Mouse (Mus musculus) heart, embryonic 12.5 days (tissue): ENCODE measurements at regions not wholly inside any gene's neighbourhood (a gene's known extent, or its start where the extent isn't known, plus 50 kb on each side); places are given as distances from the start of the nearest gene placed in this dataset.

ENCODE experiments used
- ATAC-seq: fragments of 200-750 bp; cut with Nextera tagmentation; 2 replicates; pipeline ENCODE4 v1.8.0; 2017; ENCODE audit warnings: moderate TSS enrichment, moderate library complexity; ENCODE audit not compliant: insufficient number of reproducible peaks, low FRiP score
- H3K27ac ChIP-seq: fragments of 300-500 bp; sonication (generic); 2 replicates; pipeline ENCODE4 v1.5.1; 2016; ENCODE audit warnings: mild to moderate bottlenecking, moderate library complexity; ENCODE audit not compliant: poor library complexity, severe bottlenecking
- H3K27me3 ChIP-seq: fragments of 300-500 bp; sonication (generic); replicated peaks from 2 replicates; pipeline ENCODE4 v1.6.1; 2016; ENCODE audit warnings: mild to moderate bottlenecking, moderate library complexity
- H3K36me3 ChIP-seq: fragments of 300-500 bp; sonication (generic); 2 replicates; pipeline ENCODE4 v1.6.1; 2016; ENCODE audit warnings: mild to moderate bottlenecking, moderate library complexity
- H3K4me1 ChIP-seq: fragments of 300-500 bp; sonication (generic); replicated peaks from 2 replicates; pipeline ENCODE4 v1.6.1; 2016; ENCODE audit warnings: mild to moderate bottlenecking
- H3K4me2 ChIP-seq: fragments of 300-500 bp; sonication (generic); 2 replicates; pipeline ENCODE4 v1.6.1; 2016; ENCODE audit warnings: mild to moderate bottlenecking, moderate library complexity
- H3K4me3 ChIP-seq: fragments of 300-500 bp; sonication (generic); 2 replicates; pipeline ENCODE4 v1.5.1; 2016; ENCODE audit warnings: mild to moderate bottlenecking
- H3K9ac ChIP-seq: fragments of 300-500 bp; sonication (generic); 2 replicates; pipeline ENCODE4 v1.6.1; 2016; ENCODE audit warnings: mild to moderate bottlenecking, moderate library complexity
- H3K9me3 ChIP-seq: fragments of 300-500 bp; sonication (generic); replicated peaks from 2 replicates; pipeline ENCODE4 v1.6.1; 2016; ENCODE audit warnings: mild to moderate bottlenecking, moderate library complexity
- WGBS: fragments of 180-500 bp; shearing (Covaris S2); methylation state at CpG from one replicate; pipeline ENCODE4 v1.1.7; 2016; 5-methylcytosine and 5-hydroxymethylcytosine counted together

GRCm38 (mm10) chr1:76197651-76198050, 651.6 kb downstream of the Slc4a3 start:
- H3K27ac ChIP-seq: no peak overlapping the region
- H3K36me3 ChIP-seq: no peaks in the 10 kb centered on the region
- WGBS: 72% methylated on average over 3 of the region's 3 CpGs
- H3K4me3 ChIP-seq: no peak overlapping the region
- H3K4me2 ChIP-seq: no peak overlapping the region
- H3K9ac ChIP-seq: no peak overlapping the region
- ATAC-seq: no peak
- H3K27me3 ChIP-seq: no peaks in the 10 kb centered on the region
- H3K9me3 ChIP-seq: no peaks in the 10 kb centered on the region
- no peaks in the 10 kb centered on the region for H3K4me1 ChIP-seq

DNA sequence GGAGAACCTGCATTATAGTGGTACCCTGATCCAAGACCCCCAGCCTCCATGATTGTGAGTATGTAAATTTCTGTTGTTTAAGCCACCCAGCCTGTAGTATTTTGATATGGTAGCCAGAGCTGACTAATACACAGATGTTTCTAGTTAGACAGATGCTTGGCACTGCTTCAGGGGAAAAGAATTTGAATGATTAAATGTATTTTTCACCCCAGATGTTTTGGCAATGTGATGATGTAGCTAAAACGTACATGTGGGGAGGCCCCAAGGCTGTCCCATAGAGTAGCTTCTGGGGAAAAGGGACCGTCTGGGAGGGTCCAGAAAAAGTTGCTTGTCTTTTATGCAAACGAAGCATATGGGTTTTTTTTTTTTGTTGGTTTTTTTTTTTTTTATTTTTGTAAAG, 654.8 kb downstream of the Slc4a3 start:
- no peaks in the 10 kb centered on the region for H3K27me3 ChIP-seq
- no peak overlapping the region for H3K9ac ChIP-seq
- H3K4me3 ChIP-seq: no peak overlapping the region
- no peaks in the 10 kb centered on the region for H3K36me3 ChIP-seq
- no peak overlapping the region for H3K27ac ChIP-seq
- no peaks in the 10 kb centered on the region for H3K4me1 ChIP-seq
- ATAC-seq: no peak
- no peaks in the 10 kb centered on the region for H3K9me3 ChIP-seq
- WGBS: 50% methylated on average over 3 of the region's 3 CpGs
- no peak overlapping the region for H3K4me2 ChIP-seq

DNA sequence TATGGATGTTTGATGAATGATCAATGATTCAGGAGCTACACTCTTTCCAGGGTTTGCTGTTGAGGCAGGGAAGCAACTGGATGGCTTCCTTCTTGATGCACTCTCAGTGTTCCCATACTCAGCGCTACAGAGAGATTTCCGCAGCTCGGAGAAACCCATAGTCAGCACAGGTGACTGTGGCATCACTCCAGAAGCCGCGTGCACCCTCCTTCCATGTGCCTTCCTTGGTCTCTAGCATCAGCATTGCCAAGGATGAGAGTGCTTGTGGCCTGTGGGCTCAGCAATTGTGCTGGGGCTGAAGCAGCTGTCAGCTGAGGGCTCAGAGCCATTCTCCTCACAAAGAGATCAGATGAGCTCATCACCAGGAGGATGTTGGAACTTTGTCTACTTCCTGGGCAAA, 666.4 kb downstream of the Slc4a3 start:
- 84% methylated on average over 5 of the region's 5 CpGs for WGBS
- no peak overlapping the region for H3K4me2 ChIP-seq
- no peak overlapping the region for H3K4me3 ChIP-seq
- H3K4me1 ChIP-seq: no peaks in the 10 kb centered on the region
- no peak overlapping the region for H3K27ac ChIP-seq
- ATAC-seq: no peak
- no peaks in the 10 kb centered on the region for H3K27me3 ChIP-seq
- H3K9me3 ChIP-seq: no peaks in the 10 kb centered on the region
- no peaks in the 10 kb centered on the region for H3K36me3 ChIP-seq
- no peak overlapping the region for H3K9ac ChIP-seq

DNA sequence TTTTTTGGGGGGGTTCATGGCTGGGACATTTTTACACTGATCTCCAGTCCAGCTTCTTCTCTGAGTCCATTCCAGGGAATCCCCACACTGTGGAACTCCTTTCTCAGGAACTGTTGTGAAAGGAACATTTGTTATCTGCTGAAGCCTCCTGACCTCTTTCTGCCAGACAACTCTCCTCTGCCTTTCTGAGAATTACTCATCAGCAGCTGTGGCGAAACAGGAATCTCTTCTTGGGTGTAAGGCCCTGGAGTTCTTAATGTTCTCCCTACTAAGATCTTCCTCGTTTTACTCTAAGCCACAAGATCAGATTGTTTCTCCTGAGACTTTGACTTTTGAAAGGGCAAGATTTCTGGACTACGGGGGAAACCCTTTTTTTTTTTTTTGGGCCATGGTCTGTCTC, 698.7 kb downstream of the Slc4a3 start:
- 53% methylated on average over 3 of the region's 3 CpGs for WGBS
- no peak overlapping the region for H3K4me3 ChIP-seq
- no peak for ATAC-seq
- H3K27me3 ChIP-seq: no peaks in the 10 kb centered on the region
- no peak overlapping the region for H3K9ac ChIP-seq
- peaks cover 15% of the 10 kb centered on the region; the same call in 1 of the 2 replicates for H3K4me1 ChIP-seq
- no peaks in the 10 kb centered on the region for H3K9me3 ChIP-seq
- no peaks in the 10 kb centered on the region for H3K36me3 ChIP-seq
- no peak overlapping the region for H3K27ac ChIP-seq
- H3K4me2 ChIP-seq: no peak overlapping the region

- no peaks in the 10 kb centered on the region for H3K9me3 ChIP-seq
- 40% methylated on average over 8 of the region's 8 CpGs for WGBS
- H3K4me2 ChIP-seq: no peak overlapping the region
- no peaks in the 10 kb centered on the region for H3K27me3 ChIP-seq
- ATAC-seq: no peak
- no peak overlapping the region for H3K4me3 ChIP-seq
- H3K36me3 ChIP-seq: no peaks in the 10 kb centered on the region
- H3K9ac ChIP-seq: no peak overlapping the region
- no peak overlapping the region; the same call in 1 of the 2 replicates for H3K27ac ChIP-seq
- peaks cover 15% of the 10 kb centered on the region; the same call in 1 of the 2 replicates for H3K4me1 ChIP-seq
These were observed 700.2 kb downstream of the Slc4a3 start for GRCm38 (mm10) chr1:76246181-76246796.

DNA sequence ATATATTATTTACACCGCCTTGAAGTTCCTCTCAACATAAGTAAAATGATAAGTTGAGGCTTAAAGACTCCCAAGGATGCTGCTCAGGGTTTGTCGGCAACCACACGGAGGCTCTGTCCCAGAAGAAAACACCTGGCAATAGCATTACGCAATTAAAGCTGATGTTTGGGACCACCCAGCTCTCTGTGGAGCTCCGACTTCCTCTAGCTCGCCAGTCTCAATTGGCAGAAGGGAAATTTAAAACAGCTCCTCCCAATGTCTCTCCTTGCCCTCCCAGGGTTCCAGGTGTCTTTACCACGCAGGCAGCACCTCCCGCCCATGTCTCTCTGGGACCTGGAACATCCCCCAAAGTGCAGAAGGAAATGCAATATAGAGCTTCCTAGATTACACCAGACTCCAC, 701.1 kb downstream of the Slc4a3 start:
- Histone ChIP-seq H3K27ac (no peak overlapping the region), H3K4me3 (no peak overlapping the region), H3K9me3 (no peaks in the 10 kb centered on the region), H3K4me2 (no peak overlapping the region), H3K4me1 (peaks cover 15% of the 10 kb centered on the region; the same call in 1 of the 2 replicates), H3K36me3 (no peaks in the 10 kb centered on the region), H3K9ac (no peak overlapping the region), H3K27me3 (no peaks in the 10 kb centered on the region)
- 70% methylated on average over 8 of the region's 8 CpGs for WGBS
- ATAC-seq: no peak

DNA sequence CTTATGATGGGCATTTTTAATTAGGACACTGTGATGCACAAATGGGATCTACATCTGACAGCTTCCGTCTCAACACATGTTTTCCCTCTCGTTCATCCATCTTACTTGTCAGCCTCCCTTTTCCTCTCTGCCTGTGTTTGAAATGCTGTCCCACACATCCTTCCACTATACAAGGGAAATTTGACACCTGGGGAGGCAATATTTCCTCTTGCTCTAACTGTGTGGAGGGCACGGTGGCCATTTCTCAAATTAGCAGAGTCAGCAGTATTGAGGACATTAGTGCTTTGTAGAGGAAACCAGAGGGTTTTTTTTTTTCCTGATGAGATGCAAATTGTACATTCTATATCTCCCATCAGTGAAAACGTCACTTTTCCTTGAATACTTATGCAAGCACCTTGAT, 712.2 kb downstream of the Slc4a3 start:
- Histone ChIP-seq H3K27ac (no peak overlapping the region), H3K9me3 (no peaks in the 10 kb centered on the region), H3K9ac (no peak overlapping the region), H3K27me3 (no peaks in the 10 kb centered on the region), H3K4me1 (no peaks in the 10 kb centered on the region), H3K4me2 (no peak overlapping the region), H3K4me3 (no peak overlapping the region), H3K36me3 (no peaks in the 10 kb centered on the region)
- no peak for ATAC-seq
- 50% methylated on average over 4 of the region's 4 CpGs for WGBS

DNA sequence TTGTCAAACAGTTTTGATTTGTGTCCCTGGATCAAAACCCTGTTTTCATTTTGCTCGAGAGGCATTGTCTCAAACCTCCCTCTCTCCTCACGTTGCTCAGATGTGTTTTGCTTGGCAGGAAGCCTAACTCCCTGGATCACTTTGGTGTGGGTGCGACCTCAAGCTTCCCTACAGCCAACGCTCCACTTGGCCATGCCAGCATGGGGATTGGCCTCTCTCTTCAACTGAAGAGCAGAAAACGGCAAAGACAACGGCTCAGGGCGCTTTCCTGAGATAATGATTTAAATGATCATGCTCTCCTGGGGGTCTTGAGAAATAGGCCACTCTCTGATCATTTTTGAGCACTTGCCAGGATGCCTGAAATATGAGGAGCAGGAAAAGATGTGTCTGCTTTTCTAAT, 730.1 kb downstream of the Slc4a3 start:
- Histone ChIP-seq H3K4me2 (no peak overlapping the region), H3K4me3 (no peak overlapping the region), H3K27me3 (no peaks in the 10 kb centered on the region), H3K9me3 (no peaks in the 10 kb centered on the region), H3K36me3 (no peaks in the 10 kb centered on the region), H3K4me1 (no peaks in the 10 kb centered on the region), H3K27ac (no peak overlapping the region), H3K9ac (no peak overlapping the region)
- WGBS: 27% methylated on average over 7 of the region's 7 CpGs
- no peak for ATAC-seq

- Histone ChIP-seq H3K9ac (no peak overlapping the region), H3K4me1 (no peaks in the 10 kb centered on the region), H3K4me2 (no peak overlapping the region), H3K4me3 (no peak overlapping the region), H3K9me3 (no peaks in the 10 kb centered on the region), H3K36me3 (no peaks in the 10 kb centered on the region), H3K27me3 (no peaks in the 10 kb centered on the region), H3K27ac (no peak overlapping the region)
- ATAC-seq: no peak
- 59% methylated on average over 3 of the region's 3 CpGs for WGBS
These were observed 730.6 kb downstream of the Slc4a3 start for GRCm38 (mm10) chr1:76276624-76277023.

DNA sequence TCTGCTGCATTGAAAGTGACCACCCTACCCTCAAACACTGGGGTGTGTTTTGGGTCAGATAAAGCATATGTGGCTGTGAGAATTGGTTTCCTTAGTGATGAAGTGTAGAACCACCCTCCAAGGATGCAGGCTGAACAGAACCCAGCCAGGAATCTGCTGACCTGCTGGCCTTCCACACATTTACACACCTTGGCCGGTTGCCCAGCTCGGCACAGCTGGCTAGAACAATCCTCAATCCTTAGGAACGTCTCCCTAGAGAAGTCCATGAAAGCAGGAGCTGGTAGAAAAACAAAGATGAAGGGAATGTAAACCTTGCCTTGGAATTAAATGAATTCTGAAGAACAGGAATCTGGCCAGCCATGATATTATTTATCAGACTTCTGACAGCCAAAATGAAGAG, 737.3 kb downstream of the Slc4a3 start:
- Histone ChIP-seq H3K27ac (no peak overlapping the region), H3K9ac (no peak overlapping the region), H3K4me1 (peaks cover 3% of the 10 kb centered on the region), H3K4me2 (no peak overlapping the region), H3K36me3 (no peaks in the 10 kb centered on the region), H3K27me3 (no peaks in the 10 kb centered on the region), H3K9me3 (no peaks in the 10 kb centered on the region), H3K4me3 (no peak overlapping the region)
- ATAC-seq: 0 out of 2 replicates have a peak, but pooled peaks have one; percentile 59
- 26% methylated on average over 3 of the region's 3 CpGs for WGBS

DNA sequence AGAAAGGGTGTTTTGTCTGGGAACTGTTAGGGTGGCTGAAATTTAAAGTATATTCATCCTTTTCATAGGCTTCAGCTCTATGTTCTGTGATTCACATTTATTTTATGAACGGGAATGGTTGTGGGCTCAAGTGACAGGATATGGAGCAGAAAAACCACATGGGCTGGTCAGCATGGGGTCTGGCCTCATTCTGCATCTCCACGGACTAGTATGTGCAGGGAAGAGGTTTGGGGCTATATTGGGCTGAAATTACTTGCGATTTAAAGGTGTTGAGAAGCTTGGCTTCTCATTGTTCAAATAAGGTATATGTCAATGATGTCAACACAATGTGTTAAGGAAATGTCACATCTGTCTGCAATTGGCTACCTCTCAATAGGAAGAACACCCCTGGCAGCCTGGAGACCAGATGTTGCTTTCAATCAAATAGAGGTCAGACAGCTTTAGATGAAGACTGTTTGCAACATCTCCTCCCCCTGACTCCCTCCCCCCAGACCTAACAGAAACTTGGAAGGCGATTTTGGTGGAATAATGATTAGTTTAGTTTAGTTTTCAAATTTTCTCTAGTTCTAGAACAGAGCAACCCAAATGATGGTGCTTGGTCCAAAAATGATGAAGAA, 777.0 kb downstream of the Slc4a3 start:
- H3K9me3 ChIP-seq: no peaks in the 10 kb centered on the region
- H3K4me1 ChIP-seq: no peaks in the 10 kb centered on the region
- ATAC-seq: no peak

DNA sequence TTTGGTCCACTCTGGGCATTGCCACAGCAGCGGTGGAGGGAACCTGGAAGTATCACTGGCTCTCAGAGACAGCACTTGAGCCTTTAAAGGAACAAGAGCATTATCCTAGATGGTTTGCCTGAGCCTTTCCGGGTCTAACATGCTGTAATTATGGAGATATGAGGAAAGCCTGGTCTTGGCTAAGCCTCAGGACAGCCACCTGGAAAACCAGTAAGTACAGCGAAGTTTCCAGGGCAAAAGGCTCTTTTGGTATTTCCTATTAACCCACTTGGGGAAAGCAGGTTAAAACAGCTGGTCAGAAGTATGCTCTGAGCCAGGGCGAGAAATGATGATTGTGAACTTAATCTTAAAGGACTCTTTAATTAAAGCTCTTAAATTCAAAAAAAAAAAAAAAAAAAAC, 777.5 kb downstream of the Slc4a3 start:
- Histone ChIP-seq H3K4me1 (no peaks in the 10 kb centered on the region), H3K27ac (no peak overlapping the region), H3K4me2 (no peak overlapping the region), H3K36me3 (no peaks in the 10 kb centered on the region), H3K27me3 (no peaks in the 10 kb centered on the region), H3K4me3 (no peak overlapping the region), H3K9me3 (no peaks in the 10 kb centered on the region), H3K9ac (no peak overlapping the region)
- no peak for ATAC-seq
- 71% methylated on average over 4 of the region's 4 CpGs for WGBS

More for the DNA sequence above, 777.0 kb downstream of the Slc4a3 start:
- Histone ChIP-seq H3K36me3 (no peaks in the 10 kb centered on the region), H3K4me3 (no peak overlapping the region), H3K4me2 (no peak overlapping the region), H3K9ac (no peak overlapping the region), H3K27me3 (no peaks in the 10 kb centered on the region), H3K27ac (no peak overlapping the region)
- WGBS: 71% methylated on average over 4 of the region's 4 CpGs
